Mouse (Mus musculus) kidney, adult 9 months (tissue): ENCODE measurements around the gene Vmn1r89.

Experiments used
- DNase-seq: peaks from one replicate; pipeline ENCODE4 v3.0.0; 2022

Gene Vmn1r89

DNA sequence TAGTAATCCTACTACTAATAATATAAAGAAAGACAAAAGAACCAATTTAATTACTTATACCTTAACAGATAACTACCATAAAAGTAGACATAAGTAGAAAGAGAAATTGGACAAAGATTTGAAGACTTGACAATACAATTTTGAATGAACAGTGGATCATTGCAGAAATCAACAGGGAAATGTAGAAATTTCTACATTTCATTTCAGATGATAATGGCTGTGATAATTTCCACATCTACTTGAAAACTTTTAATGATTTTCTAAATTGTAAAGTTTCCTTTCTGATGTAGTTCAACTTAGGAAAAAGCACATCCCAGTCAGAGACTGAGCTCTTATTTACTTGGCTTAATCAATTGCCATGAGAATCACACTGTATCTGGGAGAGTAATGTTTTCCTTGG lies at the start of gene Vmn1r89:
TSS of gene Vmn1r89 (plus strand) at position 301 of the 400 bp plus-strand sequence.
- DNase-seq, result no peak

DNA sequence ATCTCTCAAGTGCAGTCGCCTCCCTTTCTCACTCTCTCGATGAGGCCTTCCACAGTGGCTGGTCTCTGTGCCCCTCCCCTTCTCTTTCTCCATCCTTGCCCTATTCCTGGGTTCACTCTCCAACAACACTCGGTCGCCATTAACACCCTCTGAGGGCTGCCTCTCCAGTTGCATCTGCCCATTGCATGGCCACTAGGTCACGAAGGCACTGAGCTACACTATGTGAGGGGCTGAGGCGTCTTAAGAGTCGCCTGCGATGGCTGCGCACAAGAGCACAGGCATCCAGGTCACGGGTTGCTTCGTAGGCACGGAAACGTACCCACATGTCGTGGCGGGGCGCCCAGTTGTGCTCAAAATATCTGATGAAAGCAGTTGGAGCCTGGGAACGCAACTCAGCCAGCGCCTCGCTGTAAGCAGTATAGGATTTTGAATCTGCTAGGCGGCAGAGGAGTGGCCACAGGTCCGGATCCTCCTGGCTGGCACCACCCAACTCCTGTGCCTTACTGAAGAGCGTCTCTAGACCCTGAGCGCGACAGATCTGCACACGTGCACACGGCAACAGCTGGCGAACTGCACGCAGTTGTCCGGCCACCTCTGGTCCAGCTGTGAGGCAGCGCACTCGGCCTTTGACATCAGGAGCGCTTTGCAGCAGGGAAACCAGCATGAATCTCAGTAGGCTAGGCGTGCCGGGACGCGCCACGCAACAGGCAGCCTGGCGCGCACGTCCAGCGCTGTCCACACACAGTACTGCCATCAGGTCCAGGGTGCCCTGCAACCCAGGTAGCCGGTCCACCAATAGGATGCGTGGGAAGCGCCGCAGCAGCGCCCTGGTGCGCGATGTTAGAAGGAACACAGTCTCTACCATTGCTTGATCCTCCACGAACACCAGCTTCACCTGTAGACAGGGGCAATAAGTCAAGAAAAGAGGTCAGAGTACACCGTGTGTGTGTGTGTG lies 48.2 kb downstream of the Vmn1r89 start:
- no peak for DNase-seq

GRCm38 (mm10) chr7:13263851-13264250 lies 51.0 kb downstream of the Vmn1r89 start:
- DNase-seq, result no peak

GRCm38 (mm10) chr7:13264396-13264795 lies 51.6 kb downstream of the Vmn1r89 start:
- no peak for DNase-seq

- no peak for DNase-seq
Observed at GRCm38 (mm10) chr7:13268749-13269260, 56.0 kb downstream of the Vmn1r89 start.

DNA sequence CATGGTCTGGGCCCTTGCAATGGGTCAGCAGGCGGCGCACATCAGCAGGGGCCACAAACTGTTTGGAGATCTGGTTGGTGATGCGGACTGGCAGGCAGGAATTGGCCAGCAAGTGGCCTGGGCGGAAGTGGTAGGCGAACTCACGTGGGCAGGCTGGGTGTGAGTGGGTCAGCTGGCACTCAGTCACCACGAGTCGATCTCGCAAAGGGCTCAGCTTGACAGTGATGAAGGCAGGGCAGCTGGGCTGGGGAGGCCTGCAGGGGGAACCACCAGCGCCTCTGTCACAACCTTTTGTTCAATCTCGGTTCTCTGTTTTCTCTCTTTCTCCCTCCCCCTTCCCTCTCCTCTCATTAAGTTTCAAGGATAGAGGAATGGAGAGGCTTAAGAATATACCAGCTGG lies 56.6 kb downstream of the Vmn1r89 start:
- DNase-seq, result no peak
